Mouse (Mus musculus) heart, postnatal 25 days (tissue): ENCODE data around the gene Skap2. TPM values are rescaled to one million over a fixed set of nuclear protein-coding genes. Genes with fewer than 3 reads are reported as not detected.

ENCODE experiments used
- DNase-seq: peaks from one replicate; pipeline ENCODE4 v3.0.0; 2022; ENCODE audit warnings: low spot score
- intact Hi-C: fragments of 180-260 bp; cut with DNase I; formaldehyde crosslinking; loops from one replicate; pipeline ENCODE4 v1.15.1; 2025
- total RNA-seq, 2 experiments: library from RNA; stranded (reverse); gene quantifications; 2 replicates each; pipeline ENCODE4 v1.2.3; 2021

Gene Skap2
- total RNA-seq, 2 experiments from 2014 or later = 6.9 to 7.8 TPM

DNA sequence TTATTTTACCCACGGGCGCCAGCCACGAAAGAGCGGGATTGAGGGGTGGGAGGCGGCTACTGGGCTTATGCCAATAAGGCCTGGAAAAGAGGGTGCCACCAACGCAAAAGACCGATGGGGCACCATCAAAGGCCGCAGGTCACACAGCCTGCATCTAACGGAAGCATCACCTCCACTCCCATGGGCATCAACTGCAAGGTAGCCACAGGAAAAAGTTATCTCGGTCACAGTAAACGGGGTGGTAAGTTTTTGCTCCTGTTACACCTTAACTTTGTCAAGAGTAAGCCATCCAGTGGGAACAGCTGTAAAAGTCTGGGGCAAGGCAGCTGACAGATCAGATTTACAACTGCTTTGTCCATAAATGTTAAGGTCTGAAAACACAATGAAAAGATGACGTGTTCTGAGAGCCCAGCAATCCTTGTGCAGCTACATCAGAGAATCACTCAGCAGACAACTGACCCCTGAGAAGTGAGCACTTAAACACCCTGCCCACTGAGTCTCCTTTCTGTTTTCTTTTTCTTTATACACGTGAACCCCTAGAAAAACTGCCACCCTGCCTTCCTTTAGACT, 5.6 kb downstream of the Skap2 start:
- intact Hi-C loops = loop anchor here (5.0 kb wide), 1 partner anchor 824 kb away; no protein-coding TSS in a partner anchor
- DNase-seq = no peak

DNA sequence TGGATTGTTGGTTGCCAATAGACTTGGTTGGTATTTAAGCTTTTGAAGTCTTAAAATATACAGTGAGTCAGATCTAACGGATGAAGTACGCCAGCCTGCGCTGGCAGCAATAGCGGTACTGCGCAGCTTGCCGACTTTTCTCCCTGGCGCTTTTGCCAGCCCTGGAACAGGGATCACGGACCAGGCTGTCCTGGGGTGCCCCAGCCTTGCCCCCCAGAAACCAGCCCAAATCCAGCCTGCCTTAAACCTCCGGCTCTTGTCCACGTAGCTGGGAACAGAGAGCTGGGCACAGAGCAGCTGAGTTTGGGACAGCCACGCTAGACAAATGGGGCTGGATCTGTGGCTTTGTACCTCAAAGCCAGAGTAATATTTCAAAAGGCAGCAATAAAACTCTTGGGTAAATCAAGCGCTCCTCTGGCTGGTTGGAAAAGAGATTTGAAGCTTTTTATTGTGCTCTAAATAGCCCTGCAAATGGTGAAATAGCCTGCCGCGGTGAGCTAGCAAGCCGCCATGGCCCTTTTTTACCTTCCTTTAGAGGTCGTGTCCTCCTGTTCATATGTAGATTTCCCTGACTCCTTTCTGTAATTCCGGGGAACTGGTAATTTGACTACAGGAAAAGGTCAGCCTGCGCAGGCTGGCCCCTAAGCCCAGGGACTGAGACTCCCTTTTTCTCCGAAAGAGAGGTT, 6.2 kb downstream of the Skap2 start:
- intact Hi-C loops = loop anchor here (2.0 to 5.0 kb wide), 2 partner anchors 191 to 824 kb away; no protein-coding TSS in a partner anchor
- DNase-seq = no peak

DNA sequence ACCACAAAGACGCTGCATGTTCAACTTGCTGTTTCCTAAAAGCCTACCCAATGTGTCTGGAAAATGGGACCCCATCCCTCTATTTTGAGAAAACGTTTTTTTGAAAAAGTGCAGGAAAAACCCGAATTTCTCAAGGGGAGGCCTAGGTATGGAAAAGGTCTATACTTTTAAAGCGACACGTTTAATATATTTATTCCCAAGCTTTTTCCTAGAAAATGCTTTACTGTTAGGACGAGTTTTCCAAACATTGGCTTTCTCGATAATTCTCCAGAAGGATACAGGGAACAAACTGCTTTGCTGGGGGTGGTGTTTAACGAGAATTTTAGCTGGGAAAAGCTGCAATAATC, 6.8 kb downstream of the Skap2 start:
- DNase-seq = no peak
- intact Hi-C loops = loop anchor here (2.0 to 5.0 kb wide), 2 partner anchors 191 to 823 kb away; no protein-coding TSS in a partner anchor

DNA sequence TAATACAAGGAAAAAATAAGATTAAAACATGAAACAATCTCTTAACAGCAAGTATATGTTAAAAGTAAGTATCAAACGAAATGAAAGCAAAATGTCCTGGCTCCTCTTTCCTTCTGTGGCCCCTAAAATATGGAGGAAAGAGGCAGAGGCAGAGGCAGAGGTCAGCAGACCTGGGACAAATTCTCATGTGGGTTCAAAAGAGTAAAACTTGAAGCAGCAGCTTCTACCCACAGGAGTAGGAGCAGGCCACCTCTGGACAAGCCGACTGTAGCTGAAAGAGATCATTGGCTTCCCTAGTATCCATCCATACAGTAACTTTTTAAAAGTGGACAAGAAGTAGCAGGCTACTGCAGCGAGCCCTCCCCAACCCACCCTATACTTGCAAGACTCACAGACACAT, 7.4 kb downstream of the Skap2 start:
- intact Hi-C loops = loop anchor here (2.0 to 5.0 kb wide), 3 partner anchors 128 to 823 kb away; no protein-coding TSS in a partner anchor
- no peak for DNase-seq

DNA sequence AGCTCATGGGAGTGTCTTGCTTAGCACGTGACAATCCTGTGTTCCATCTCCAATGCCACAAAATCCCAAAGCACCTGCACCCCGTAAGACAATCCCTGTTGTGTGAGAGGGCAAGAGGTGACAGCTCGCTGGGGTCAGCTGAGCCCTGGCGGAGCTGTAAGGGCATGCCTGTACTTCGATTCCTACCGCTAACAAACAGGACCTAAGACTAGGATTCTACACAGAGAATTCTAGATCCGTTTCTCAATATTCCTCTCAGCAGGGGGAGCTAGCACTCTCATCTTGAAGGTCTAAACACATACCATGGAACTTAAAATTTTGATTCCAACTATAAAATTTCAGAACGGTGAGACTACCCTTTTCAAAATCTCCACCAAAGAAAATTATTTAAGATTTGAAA, 9.7 kb downstream of the Skap2 start:
- intact Hi-C loops = loop anchor here (5.0 kb wide), 1 partner anchor 125 kb away; no protein-coding TSS in a partner anchor
- DNase-seq = no peak

DNA sequence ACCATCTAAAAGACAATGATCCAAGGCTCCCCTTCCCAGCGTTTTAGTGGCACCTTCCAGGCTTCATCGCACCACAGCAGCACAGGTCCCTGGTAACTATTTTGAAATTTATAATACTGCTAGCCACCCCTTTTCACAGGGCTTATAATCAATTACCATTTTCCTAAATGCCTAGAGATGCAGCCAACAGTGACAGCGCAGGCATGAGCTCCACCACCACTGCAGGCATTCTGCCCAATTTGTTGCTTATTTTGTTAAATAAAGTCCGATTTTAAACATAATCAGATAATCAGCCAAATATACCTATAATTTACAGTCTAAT, 13.2 kb downstream of the Skap2 start:
- intact Hi-C loops = no loop called here
- DNase-seq = no peak

DNA sequence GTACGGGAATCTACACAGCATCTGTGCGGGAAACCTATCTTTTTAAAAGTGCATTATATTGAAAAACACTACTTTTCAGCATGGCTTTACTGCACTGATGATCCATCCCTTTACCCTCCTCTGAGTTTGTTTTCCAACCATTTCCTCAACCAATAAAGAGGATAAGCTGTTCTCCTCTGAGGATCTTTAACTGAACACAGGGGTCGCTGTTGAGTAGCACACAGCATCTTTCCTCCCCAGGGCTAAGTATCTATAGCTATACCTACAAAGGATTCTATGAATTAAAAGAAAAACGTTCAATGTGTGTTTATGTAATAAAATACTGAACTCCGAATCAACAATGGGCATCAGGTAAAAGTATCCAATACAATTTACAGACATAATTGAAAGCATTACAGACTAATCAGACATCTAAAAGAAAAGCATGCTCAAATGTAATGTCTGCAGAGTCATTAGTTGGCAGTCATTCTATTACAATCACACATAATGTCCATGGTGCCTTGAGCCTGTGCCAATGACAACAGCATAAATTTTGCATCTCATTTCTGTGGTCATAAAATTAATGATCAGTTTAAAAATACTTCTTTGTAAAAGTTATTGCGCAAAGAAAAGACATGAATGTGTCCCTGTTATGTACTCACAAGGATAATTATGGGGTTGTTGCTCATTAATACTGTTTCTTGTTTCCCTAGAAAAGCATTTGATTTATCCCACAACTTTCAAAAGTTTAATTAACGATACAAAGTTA, 13.8 kb downstream of the Skap2 start:
- intact Hi-C loops = no loop called here
- DNase-seq = no peak

DNA sequence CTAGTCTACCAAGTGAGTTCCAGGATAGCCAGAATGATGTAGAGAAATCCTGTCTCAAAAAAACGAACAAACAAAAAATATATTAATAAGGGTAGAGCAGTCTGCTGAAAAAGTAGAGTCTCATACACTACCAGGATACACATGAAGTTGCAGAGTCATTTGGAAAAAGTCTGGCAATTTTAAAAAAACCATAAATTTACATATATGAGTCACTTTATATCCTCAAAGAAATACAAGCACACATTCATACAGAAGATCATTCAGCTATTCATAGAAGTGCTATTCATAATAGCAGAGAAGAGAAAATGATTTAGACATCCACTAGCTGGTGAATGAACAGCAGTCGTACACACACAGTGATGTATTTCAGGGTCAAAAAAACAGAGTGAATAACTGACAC, 24.4 kb downstream of the Skap2 start:
- intact Hi-C loops = no loop called here
- no peak for DNase-seq

DNA sequence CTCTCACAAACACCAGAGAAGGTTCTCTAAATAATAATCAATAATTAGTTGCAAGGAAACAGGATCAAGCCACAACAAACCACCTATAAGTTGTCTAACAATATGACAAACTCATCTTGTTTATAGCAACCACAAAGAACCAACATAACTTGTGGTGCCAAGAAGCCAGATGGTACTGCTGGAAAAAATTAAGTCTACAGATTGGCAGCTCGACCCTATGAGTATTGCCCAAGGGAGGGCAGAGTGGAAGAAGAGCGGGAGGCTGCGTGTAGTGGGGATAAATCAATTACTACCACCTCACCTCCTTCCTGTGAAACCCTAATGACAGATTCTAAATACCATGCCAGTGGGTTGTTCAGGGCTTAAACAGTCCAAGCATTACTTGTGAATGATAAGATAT, 34.7 kb downstream of the Skap2 start:
- intact Hi-C loops = no loop called here
- no peak for DNase-seq

DNA sequence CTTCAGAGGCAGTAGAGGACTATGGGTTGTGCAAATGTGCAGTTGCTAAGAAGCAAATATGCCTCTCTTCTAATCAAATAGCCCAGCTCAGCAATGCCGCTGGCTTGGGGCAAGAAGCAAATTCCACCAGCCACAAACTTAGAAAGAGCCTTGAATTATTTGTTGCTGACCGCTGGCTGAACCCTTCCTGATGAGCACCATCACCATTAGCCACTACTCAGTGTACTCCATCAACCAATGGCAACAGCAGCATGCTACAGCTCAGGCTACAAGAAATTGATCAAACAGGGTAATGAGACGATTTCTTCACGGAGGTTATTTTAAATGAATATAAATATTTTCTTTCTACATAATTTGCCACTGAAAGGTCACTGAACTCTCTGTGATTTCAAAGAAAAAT, 36.6 kb downstream of the Skap2 start:
- intact Hi-C loops = no loop called here
- no peak for DNase-seq

DNA sequence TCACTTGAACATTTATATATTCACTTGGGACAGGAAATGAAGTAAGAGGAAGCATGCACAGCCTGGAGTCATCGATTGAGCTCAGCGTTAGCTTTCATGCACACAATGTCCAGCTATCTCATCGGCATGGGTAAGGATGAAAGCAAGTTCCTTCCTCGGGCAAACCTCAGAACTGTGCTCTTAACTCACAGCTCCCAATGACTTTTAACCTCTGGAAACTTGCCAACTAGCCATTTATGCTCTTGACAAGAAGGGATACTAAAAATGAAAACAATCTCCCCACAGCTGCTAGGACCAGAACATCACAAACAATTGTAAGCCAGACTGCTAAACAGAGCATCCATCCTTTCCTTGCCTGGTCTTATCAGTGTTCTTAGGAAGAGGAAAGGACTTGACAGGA, 53.4 kb downstream of the Skap2 start:
- DNase-seq = no peak
- intact Hi-C loops = no loop called here

DNA sequence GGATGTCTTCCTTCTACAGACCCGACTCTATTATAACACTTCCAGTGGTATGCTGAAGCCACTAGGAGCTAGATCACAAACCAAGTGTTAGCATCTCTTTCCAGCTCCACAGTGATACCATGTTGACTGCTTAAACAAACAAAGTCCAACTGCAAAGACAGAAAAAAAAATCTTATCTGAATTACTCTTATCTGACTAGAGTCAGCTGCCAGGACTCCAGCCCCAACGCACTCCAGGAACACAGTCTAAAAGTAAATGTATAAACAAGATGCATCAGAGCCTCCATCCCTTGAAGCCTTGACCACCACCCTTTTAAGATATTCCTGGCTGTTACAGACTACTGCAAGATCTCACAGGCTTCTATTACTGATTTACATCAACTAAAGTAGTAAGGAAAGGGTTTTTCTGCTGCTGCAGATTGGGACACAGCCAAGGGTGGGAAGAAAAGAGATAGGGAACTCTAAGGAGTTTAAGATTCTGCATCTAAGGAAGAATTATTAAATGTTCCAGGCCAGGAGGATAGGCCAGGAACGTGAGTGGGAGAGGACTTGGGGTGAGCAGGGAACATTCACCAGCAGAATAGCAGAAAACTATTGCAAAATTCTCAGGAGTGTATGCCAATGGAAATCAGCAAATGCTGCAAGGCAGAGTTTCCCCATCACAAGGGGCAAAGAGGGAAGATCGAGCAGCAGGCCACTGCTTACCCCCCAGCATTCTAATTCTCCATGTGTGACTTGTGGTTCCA, 56.1 kb downstream of the Skap2 start:
- no peak for DNase-seq
- intact Hi-C loops = no loop called here

DNA sequence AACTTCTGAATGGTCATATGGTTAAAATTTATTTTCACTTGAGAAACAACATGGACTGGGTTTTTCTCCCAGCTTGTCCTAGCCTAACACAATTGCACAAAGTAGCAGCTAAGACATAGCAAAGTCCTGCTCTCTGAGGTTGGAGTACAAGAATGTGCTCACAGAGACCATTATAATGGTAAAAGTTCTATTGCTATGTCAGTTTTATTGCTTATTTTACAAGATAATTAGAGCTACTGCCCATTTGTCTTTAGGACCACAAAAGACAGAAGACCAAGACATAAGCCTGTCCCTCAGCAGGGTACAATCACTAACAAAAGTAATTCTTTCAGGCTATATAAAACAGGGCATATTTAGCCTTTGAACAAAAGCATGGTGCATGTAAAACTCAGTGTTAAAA, 64.7 kb downstream of the Skap2 start:
- intact Hi-C loops = no loop called here

DNA sequence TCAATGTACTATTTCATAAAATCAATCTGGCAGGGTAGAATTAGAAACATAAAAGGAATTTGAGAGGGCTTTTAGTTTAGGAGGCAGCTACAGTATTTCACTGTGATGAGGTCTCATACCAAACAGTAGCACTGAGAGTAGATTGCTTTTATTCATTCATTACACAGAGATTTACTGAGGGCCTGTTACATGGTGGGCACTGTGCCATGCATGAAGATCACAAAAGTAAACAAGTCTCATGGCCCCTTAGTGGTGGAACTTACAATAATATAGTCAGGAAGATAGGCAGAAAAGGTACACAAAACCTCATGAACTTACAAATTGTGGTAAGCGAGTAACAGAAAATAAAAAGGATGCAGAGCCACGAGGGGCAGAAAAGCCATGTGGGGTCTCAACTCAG, 67.4 kb downstream of the Skap2 start:
- DNase-seq = no peak
- intact Hi-C loops = no loop called here

More for the DNA sequence above, 64.7 kb downstream of the Skap2 start:
- DNase-seq = no peak

DNA sequence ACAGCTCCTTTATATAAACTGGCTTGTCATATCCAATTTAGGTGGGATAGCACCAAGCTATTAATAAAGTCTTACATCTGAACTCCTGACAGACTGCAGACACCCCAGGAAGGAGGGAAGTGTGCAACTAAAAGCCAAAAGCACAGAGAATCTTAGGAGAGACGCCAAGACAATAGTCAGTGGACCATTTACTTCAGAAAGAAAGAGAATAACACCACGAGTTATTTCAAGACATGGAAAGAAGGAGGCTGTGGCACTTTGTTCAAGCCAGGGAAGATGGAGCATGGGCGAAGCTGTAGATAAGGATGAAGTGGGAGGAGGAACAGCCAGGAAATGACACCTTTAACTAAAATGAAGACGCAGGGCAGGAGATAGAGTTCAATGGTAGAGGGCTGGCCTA, 78.4 kb downstream of the Skap2 start:
- intact Hi-C loops = no loop called here
- no peak for DNase-seq

DNA sequence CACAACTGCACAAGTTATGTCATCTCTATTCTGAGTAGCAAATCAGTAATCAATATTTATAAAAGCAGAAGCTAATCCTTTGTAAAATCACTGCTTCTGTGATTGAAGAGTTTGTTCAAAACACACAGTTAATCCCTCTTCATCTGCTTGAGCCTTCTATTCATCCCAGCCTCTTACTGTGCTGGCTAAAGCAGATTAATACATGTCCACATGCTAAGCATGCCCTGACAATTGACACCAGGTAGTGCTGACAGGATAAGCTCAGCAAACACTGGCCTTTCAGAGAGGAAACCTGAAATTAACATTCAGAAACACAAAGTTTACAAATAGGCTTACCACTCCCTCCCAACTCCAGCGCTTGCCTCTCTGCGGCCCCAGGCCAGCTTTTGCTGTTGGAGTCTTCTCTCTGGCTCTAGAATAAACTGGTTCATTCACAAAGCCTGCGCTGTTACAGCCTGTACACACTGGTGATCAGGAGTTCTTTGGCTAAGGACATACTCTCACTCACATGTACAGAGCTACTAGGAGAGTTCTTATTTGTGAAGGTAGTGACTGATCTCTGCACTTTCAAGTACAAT, 79.2 kb downstream of the Skap2 start:
- no peak for DNase-seq
- intact Hi-C loops = no loop called here

DNA sequence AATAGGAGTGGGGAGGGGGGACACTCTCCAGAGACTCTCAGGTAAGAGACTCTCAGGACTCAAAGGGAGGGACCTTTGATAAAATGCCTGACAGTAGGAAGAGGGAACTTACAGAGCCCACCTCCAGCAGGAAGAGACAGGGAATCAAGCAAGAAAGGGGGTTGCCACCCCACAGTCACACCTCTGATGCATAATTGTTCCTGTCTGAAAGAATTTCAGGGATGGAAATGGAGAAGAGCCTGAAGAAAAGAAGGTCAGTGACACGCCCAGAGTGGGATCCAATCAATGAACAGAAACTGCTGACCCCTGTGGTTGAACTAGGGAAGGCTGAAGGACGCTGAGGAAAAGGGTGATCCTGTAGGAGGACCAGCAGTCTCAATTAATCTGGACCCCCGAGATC, 85.2 kb downstream of the Skap2 start:
- DNase-seq = no peak
- intact Hi-C loops = no loop called here

DNA sequence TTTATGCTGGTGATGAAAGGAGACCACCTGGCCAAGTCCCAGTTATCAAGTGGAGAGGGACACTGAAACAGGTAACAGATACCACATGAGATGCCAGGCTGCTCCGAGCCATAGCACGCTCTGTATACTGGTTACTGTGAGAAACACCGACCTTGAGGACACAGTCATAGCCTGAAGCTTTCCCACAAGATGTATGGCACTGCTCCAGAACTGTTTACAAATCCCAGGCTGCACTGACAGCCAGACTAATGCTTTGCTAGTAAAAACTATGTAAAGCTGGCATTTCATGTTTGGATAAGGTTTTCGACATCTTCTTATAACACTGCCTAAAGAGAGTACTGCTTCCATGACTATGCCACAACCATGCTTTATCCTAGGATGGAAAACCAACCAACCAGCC, 90.5 kb downstream of the Skap2 start:
- intact Hi-C loops = no loop called here

DNA sequence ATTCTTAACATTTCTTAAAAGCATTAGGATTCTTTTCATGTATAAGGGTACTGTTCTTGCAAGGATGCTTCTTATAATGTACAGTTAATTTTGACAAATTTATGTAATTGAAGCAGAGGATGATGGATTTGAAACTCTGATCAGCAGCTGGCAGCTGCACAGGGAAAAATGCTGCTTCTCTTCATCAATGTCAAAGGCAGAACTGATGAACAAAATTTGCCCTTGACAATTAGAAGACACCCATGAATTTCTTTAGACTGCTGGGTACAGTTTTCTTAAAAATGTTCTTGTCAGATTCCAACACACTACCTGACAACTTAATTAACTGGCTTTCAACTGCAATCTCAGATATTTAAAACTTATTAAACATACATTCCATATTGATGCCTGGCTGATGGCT, 103.9 kb downstream of the Skap2 start:
- DNase-seq = no peak
- intact Hi-C loops = no loop called here

More for the DNA sequence above, 90.5 kb downstream of the Skap2 start:
- no peak for DNase-seq

DNA sequence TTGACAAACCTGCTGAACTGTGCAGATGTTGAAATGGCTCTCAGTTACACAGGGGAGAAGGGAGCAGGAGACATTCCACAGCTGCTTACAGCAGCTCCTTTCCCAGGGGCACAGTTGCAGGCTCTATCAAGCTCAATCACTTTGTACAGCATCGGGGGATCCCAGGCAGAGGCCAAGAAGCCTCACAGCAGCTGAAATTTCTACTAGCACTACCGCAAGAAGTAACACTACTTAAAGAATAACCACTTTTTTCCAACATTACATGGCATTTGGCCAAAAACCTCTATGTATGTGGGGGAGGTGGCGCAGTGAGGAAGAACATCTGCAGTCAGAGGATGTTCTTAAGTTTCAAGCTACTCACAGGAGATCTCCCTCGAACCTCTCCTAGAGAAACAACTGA, 106.7 kb downstream of the Skap2 start:
- DNase-seq = no peak
- intact Hi-C loops = no loop called here
